Mouse (Mus musculus): ENCODE results near the gene Zeb2.

DNA sequence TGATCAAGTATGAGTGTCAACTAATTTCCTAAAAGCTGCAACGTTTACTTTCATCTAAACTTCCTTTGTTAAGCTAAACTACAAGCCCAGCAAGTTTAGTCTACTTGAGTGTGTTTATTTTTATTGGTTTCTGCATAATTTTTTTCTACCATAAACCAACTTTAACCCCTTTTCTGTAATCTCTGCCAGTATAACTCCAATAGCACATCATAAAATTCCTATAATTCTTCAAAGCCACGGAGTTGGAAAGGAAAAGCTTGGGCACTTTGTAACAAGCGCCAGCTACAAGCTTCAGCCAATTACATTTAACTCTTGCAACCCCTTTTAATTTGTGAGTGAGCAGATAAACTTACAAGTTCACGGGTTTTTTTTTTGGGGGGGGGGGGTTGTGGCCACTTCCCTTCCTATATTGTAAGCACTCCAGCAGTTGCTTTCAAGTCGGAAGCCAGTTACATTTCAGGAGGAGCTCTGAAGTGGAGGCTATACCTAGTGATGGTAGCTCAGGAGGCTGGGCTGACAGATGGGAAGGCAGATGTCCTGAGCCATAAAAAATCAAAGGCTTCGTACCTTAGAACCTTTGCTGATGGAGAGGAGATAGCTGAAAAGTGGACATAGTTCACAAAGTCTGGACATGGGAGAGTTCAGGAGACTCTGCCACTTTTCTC lies 46.5 kb downstream of the Zeb2 start:
- no peak for TF ChIP-seq POLR2A (IDR thresholded peaks at IDR 0.05; ENCODE audit: borderline replicate concordance, control insufficient read depth, low read depth, low read length)
- TF ChIP-seq CTCF (IDR thresholded peaks at IDR 0.05; ENCODE audit: control insufficient read depth, insufficient read depth, low read length): no peak
